Mouse (Mus musculus) lung, embryonic 16.5 days (tissue): ENCODE results near the gene Olfr68. TPM values are rescaled to one million over a fixed set of nuclear protein-coding genes. Genes with fewer than 3 reads are reported as not detected.
"Not testable (repeated sequence)": the region's sequence is repeated elsewhere in the genome, so short reads cannot be mapped to it uniquely, and the experiment has no call there.

ENCODE experiments used
- ATAC-seq: fragments of 200-750 bp; cut with Nextera tagmentation; 2 replicates; pipeline ENCODE4 v1.8.0; 2017; ENCODE audit warnings: low read depth, mild to moderate bottlenecking, moderate library complexity
- H3K27ac ChIP-seq: fragments of 300-500 bp; sonication (generic); 2 replicates; pipeline ENCODE4 v1.5.1; 2014; ENCODE audit warnings: mild to moderate bottlenecking, control low read depth, low read length
- H3K27me3 ChIP-seq: fragments of 300-500 bp; sonication (generic); 2 replicates; pipeline ENCODE4 v1.6.1; 2014; ENCODE audit warnings: low read depth, low read length, mixed read lengths; ENCODE audit not compliant: control insufficient read depth, insufficient read depth
- H3K36me3 ChIP-seq: fragments of 300-500 bp; sonication (generic); 2 replicates; pipeline ENCODE4 v1.6.1; 2014; ENCODE audit warnings: low read length; ENCODE audit not compliant: control insufficient read depth, insufficient read depth
- H3K4me1 ChIP-seq: fragments of 300-500 bp; sonication (generic); replicated peaks from 2 replicates; pipeline ENCODE4 v1.6.1; 2014; ENCODE audit warnings: low read length, mixed read lengths; ENCODE audit not compliant: control insufficient read depth, insufficient read depth
- H3K4me2 ChIP-seq: fragments of 300-500 bp; sonication (generic); 2 replicates; pipeline ENCODE4 v1.6.1; 2014; ENCODE audit warnings: low read depth, low read length, control low read depth
- H3K4me3 ChIP-seq: fragments of 300-500 bp; sonication (generic); 2 replicates; pipeline ENCODE4 v1.5.1; 2014; ENCODE audit warnings: mild to moderate bottlenecking, low read length, control low read depth
- H3K9ac ChIP-seq: fragments of 300-500 bp; sonication (generic); 2 replicates; pipeline ENCODE4 v1.6.1; 2014; ENCODE audit warnings: low read length, control low read depth
- H3K9me3 ChIP-seq: fragments of 300-500 bp; sonication (generic); 2 replicates; pipeline ENCODE4 v1.6.1; 2016; ENCODE audit warnings: low read length; ENCODE audit not compliant: control insufficient read depth
- WGBS: fragments of 180-500 bp; shearing (Covaris S2); extraction: QIAGEN DNeasy Blood & Tissue Kit; methylation state at CpG from one replicate; pipeline ENCODE4 v1.1.7; 2014; 5-methylcytosine and 5-hydroxymethylcytosine counted together
- polyA plus RNA-seq: library from polyadenylated mRNA; unstranded; fragments of >200 nt; fragmentation: Nextera tagmentation; extraction: Ambion mirVana; gene quantifications from 2 replicates; pipeline ENCODE4 v1.2.1, GENCODE M21; 2015

The Olfr68 gene
- not detected in 2 replicates for polyA plus RNA-seq

DNA sequence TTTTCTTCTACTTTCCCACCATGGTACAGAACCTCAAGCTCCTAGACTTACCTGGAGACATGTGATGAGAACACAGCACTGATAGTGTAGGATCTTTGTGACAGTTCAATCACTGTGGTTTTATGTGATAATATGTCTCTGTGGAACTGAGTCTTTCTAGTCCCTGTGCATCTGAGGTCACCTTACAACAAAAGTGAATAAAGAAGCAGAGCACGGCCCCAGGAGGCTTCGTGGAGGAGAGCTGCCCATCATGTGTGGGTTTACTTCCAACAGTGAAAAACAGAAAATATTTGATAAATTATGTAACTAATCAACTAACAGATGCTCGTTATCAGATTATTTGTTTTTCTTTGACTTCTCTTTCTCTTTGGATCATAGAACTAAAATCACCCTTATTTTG lies at the start of gene Olfr68:
Gene Olfr68 (minus strand): TSS at position 101 of the 400 bp plus-strand sequence.
- WGBS: 70% methylated on average over 3 of the region's 3 CpGs
- Histone ChIP-seq H3K36me3 (no peaks in the 10 kb centered on the region), H3K27me3 (no peaks in the 10 kb centered on the region), H3K27ac (no peak within 1 kb of the TSS), H3K4me2 (no peak within 1 kb of the TSS), H3K4me3 (no peak within 1 kb of the TSS), H3K9me3 (no peaks in the 10 kb centered on the region), H3K9ac (no peak within 1 kb of the TSS), H3K4me1 (no peaks in the 10 kb centered on the region)
- no peak for ATAC-seq

DNA sequence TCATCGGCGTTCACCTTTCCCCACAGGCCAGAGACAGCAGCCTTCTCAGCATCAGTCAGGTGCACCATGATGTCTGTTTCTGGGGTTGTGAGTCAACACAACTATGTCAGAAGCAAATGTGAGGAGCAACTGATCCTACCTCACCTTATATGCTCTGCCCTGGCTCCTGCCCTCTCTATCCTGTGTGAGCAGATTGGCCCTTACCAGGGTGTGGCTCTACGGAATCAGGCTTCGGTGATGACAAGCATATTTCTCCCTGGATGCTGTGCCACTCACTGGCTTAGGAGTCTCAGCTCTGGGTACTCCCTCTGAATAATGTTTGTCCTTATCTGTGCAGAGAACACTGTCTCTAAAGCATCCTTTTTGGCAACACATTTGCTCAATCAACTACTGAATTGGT lies 48.3 kb upstream of the Olfr68 start, which contains the start of gene Hbb-bs:
Gene Hbb-bs (minus strand): TSS at position 289 of the 400 bp plus-strand sequence.
- no peaks in the 10 kb centered on the region for H3K4me1 ChIP-seq
- no peaks in the 10 kb centered on the region for H3K27me3 ChIP-seq
- no peak within 1 kb of the TSS for H3K4me3 ChIP-seq
- no peak within 1 kb of the TSS for H3K9ac ChIP-seq
- no peak for ATAC-seq
- no peaks in the 10 kb centered on the region for H3K9me3 ChIP-seq
- 88% methylated on average over 4 of the region's 4 CpGs for WGBS
- H3K36me3 ChIP-seq: no peaks in the 10 kb centered on the region
- no peak within 1 kb of the TSS for H3K4me2 ChIP-seq
- no peak within 1 kb of the TSS for H3K27ac ChIP-seq

GRCm38 (mm10) chr7:103827139-103827538 lies 47.6 kb upstream of the Olfr68 start:
- not testable (repeated sequence) for H3K36me3 ChIP-seq, H3K4me2 ChIP-seq, H3K27me3 ChIP-seq, H3K27ac ChIP-seq, H3K9me3 ChIP-seq, ATAC-seq, H3K4me1 ChIP-seq, H3K9ac ChIP-seq, H3K4me3 ChIP-seq
- WGBS: no CpG with 5 or more reads among the region's 2 CpGs

GRCm38 (mm10) chr7:103826255-103826887 lies 46.9 kb upstream of the Olfr68 start:
- Histone ChIP-seq H3K27ac (no peak overlapping the region), H3K4me2 (no peak overlapping the region), H3K9me3 (no peaks in the 10 kb centered on the region), H3K4me3 (no peak overlapping the region), H3K4me1 (no peaks in the 10 kb centered on the region), H3K27me3 (no peaks in the 10 kb centered on the region), H3K9ac (no peak overlapping the region), H3K36me3 (no peaks in the 10 kb centered on the region)
- 60% methylated on average over 3 of the region's 3 CpGs for WGBS
- ATAC-seq: no peak

- whole genome bisulfite sequencing: 84% methylated on average over 3 of the region's 3 CpGs
- Histone ChIP-seq H3K4me2 (no peak overlapping the region), H3K9ac (no peak overlapping the region), H3K9me3 (no peaks in the 10 kb centered on the region), H3K4me3 (no peak overlapping the region), H3K4me1 (no peaks in the 10 kb centered on the region), H3K27me3 (no peaks in the 10 kb centered on the region), H3K36me3 (no peaks in the 10 kb centered on the region), H3K27ac (no peak overlapping the region)
- no peak for ATAC-seq
These were observed 46.2 kb upstream of the Olfr68 start for GRCm38 (mm10) chr7:103825536-103826254.

DNA sequence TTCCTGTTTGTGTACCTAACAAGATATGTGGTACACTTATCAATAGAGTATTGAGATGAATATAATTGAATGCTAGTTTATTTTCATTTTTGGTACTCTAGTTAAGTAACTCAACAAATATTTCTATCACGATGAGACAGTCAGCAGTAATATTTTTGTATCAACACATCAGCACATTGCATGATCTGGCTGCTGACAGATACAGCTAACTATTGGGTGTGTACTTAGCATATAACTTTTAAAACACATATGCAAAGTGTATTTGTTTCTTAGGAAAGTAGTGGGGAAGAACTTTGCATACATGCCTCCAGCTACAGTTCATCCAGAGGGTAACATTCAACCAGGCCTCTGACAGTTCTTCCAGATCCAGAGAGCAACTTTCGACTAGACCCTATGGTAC lies 45.1 kb upstream of the Olfr68 start:
- Histone ChIP-seq H3K27me3 (no peaks in the 10 kb centered on the region), H3K4me1 (no peaks in the 10 kb centered on the region), H3K9ac (no peak overlapping the region), H3K4me3 (no peak overlapping the region), H3K27ac (no peak overlapping the region), H3K9me3 (no peaks in the 10 kb centered on the region), H3K36me3 (no peaks in the 10 kb centered on the region), H3K4me2 (no peak overlapping the region)
- 76% methylated on average over 2 of the region's 2 CpGs for WGBS
- no peak for ATAC-seq

DNA sequence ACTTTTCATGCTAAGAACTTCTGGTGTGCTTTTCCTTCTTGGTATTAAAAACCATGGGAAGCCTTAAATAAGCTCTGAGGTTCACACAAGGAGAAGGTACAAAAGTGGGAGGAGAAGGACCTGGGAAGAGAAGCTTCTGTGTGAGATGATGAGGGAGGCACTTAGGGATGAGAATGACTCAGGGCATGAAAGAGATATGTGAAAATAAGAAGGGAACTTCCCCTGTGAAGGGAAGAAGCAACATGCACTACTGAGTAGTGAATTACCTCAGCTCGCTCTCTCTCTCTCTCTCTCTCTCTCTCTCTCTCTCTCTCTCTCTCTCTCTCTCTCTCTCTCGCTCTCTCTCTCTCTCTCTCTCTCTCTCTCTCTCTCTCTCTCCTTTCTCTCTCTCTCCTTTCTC lies 35.6 kb upstream of the Olfr68 start:
- not testable (repeated sequence) for H3K4me1 ChIP-seq, H3K27ac ChIP-seq, ATAC-seq, H3K4me3 ChIP-seq, H3K9ac ChIP-seq, H3K36me3 ChIP-seq, H3K27me3 ChIP-seq, H3K4me2 ChIP-seq, H3K9me3 ChIP-seq
- WGBS: no CpG with 5 or more reads among the region's 2 CpGs

GRCm38 (mm10) chr7:103813766-103814165 lies 34.3 kb upstream of the Olfr68 start, which contains the start of gene Hbb-bt:
Gene Hbb-bt, minus strand, starts transcription at chr7:103813996.
- H3K36me3 ChIP-seq: no peaks in the 10 kb centered on the region
- no peak within 1 kb of the TSS for H3K4me3 ChIP-seq
- no peaks in the 10 kb centered on the region for H3K9me3 ChIP-seq
- H3K27ac ChIP-seq: no peak within 1 kb of the TSS
- H3K27me3 ChIP-seq: no peaks in the 10 kb centered on the region
- 82% methylated on average over 3 of the region's 3 CpGs for WGBS
- no peak within 1 kb of the TSS for H3K9ac ChIP-seq
- H3K4me2 ChIP-seq: no peak within 1 kb of the TSS
- no peaks in the 10 kb centered on the region for H3K4me1 ChIP-seq
- ATAC-seq: no peak

DNA sequence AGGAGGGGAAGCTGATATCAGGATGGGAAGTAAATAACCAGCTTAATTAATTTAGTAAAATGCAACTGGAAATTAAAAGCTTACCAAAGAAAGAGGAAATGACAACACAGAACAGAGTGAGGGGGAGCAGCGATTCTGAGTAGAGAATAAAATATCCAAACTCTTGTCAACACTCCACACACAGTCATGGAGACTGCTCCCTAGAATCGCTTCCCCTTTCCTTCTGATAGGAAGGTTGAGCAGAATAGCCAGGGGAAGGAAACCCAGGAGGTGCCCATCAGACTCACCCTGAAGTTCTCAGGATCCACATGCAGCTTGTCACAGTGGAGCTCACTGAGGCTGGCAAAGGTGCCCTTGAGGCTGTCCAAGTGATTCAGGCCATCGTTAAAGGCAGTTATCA lies 33.7 kb upstream of the Olfr68 start:
- not testable (repeated sequence) for H3K9ac ChIP-seq, H3K4me1 ChIP-seq, H3K27me3 ChIP-seq, ATAC-seq, H3K36me3 ChIP-seq, H3K4me2 ChIP-seq, H3K4me3 ChIP-seq, H3K9me3 ChIP-seq, H3K27ac ChIP-seq
- no CpG with 5 or more reads among the region's 3 CpGs for WGBS
